Mouse (Mus musculus): ENCODE results near the gene Comt.

Comt gene

GRCm38 (mm10) chr16:18426802-18427280 is at the start of gene Comt:
Comt (minus strand) TSS chr16:18426852.
- no peak for DNase-seq (ENCODE audit: low spot score)

GRCm38 (mm10) chr16:18474021-18474420 is 47.4 kb upstream of the Comt start:
- DNase-seq (ENCODE audit: low spot score): no peak

GRCm38 (mm10) chr16:18472976-18473375 is 46.3 kb upstream of the Comt start:
- no peak for DNase-seq (ENCODE audit: low spot score)

GRCm38 (mm10) chr16:18472416-18472815 is 45.8 kb upstream of the Comt start:
- DNase-seq (ENCODE audit: low spot score): no peak

GRCm38 (mm10) chr16:18471976-18472375 is 45.3 kb upstream of the Comt start:
- no peak for DNase-seq (ENCODE audit: low spot score)

GRCm38 (mm10) chr16:18471381-18471955 is 44.8 kb upstream of the Comt start:
- no peak for DNase-seq (ENCODE audit: low spot score)

GRCm38 (mm10) chr16:18470829-18471228 is 44.2 kb upstream of the Comt start:
- DNase-seq (ENCODE audit: low spot score): no peak

GRCm38 (mm10) chr16:18464271-18464670 is 37.6 kb upstream of the Comt start:
- DNase-seq (ENCODE audit: low spot score): no peak

- DNase-seq (ENCODE audit: low spot score): no peak
Observed at GRCm38 (mm10) chr16:18462598-18462997, 35.9 kb upstream of the Comt start.

- DNase-seq (ENCODE audit: low spot score): no peak
Observed at GRCm38 (mm10) chr16:18462031-18462430, 35.4 kb upstream of the Comt start.

- no peak for DNase-seq (ENCODE audit: low spot score)
Observed at GRCm38 (mm10) chr16:18460826-18461225, 34.2 kb upstream of the Comt start.

GRCm38 (mm10) chr16:18459955-18460370 is 33.3 kb upstream of the Comt start:
- no peak for DNase-seq (ENCODE audit: low spot score)

- no peak for DNase-seq (ENCODE audit: low spot score)
Observed at GRCm38 (mm10) chr16:18459335-18459954, 32.8 kb upstream of the Comt start.

- no peak for DNase-seq (ENCODE audit: low spot score)
Observed at GRCm38 (mm10) chr16:18458661-18459060, 32.0 kb upstream of the Comt start.

GRCm38 (mm10) chr16:18455407-18455806 is 28.8 kb upstream of the Comt start:
- DNase-seq (ENCODE audit: low spot score): no peak

GRCm38 (mm10) chr16:18453846-18454245 is 27.2 kb upstream of the Comt start:
- DNase-seq (ENCODE audit: low spot score): no peak

GRCm38 (mm10) chr16:18452361-18452862 is 25.8 kb upstream of the Comt start:
- no peak for DNase-seq (ENCODE audit: low spot score)

GRCm38 (mm10) chr16:18451486-18452181 is 25.0 kb upstream of the Comt start:
- DNase-seq (ENCODE audit: low spot score): no peak

- DNase-seq (ENCODE audit: low spot score): no peak
Observed at GRCm38 (mm10) chr16:18449005-18449404, 22.4 kb upstream of the Comt start.

- no peak for DNase-seq (ENCODE audit: low spot score)
Observed at GRCm38 (mm10) chr16:18448104-18448503, 21.5 kb upstream of the Comt start.

GRCm38 (mm10) chr16:18447243-18447642 is 20.6 kb upstream of the Comt start:
- no peak for DNase-seq (ENCODE audit: low spot score)

- peak; percentile 96 for DNase-seq (ENCODE audit: low spot score)
Observed at GRCm38 (mm10) chr16:18443385-18443841, 16.8 kb upstream of the Comt start.

GRCm38 (mm10) chr16:18436128-18436527 is 9.5 kb upstream of the Comt start:
- no peak for DNase-seq (ENCODE audit: low spot score)

Measured in urinary bladder, postnatal 25 days (tissue).